Mouse (Mus musculus): ENCODE data around the gene Otub1.

Otub1 gene

GRCm38 (mm10) chr19:7177804-7178511 is 28.2 kb downstream of the Otub1 start:
- no peak for DNase-seq (ENCODE audit: low spot score in 2 of 2)

GRCm38 (mm10) chr19:7176041-7176696 is 29.9 kb downstream of the Otub1 start:
- no peak for DNase-seq (ENCODE audit: low spot score in 2 of 2)

GRCm38 (mm10) chr19:7172051-7172866 is 33.9 kb downstream of the Otub1 start:
- peak in 1 of 2 experiments; percentile 58 for DNase-seq (ENCODE audit: low spot score in 2 of 2)

- DNase-seq (ENCODE audit: low spot score in 2 of 2): no peak
Observed at GRCm38 (mm10) chr19:7171447-7171846, 34.7 kb downstream of the Otub1 start.

- no peak for DNase-seq (ENCODE audit: low spot score in 2 of 2)
Observed at GRCm38 (mm10) chr19:7170916-7171315, 35.2 kb downstream of the Otub1 start.

GRCm38 (mm10) chr19:7168423-7168822 is 37.7 kb downstream of the Otub1 start:
- DNase-seq (ENCODE audit: low spot score in 2 of 2): no peak

GRCm38 (mm10) chr19:7166767-7167166 is 39.3 kb downstream of the Otub1 start:
- no peak for DNase-seq (ENCODE audit: low spot score in 2 of 2)

GRCm38 (mm10) chr19:7166200-7166711 is 39.9 kb downstream of the Otub1 start:
- DNase-seq (ENCODE audit: low spot score in 2 of 2): no peak

GRCm38 (mm10) chr19:7165509-7166199 is 40.5 kb downstream of the Otub1 start:
- no peak for DNase-seq (ENCODE audit: low spot score in 2 of 2)

- peak in 1 of 2 experiments; percentile 37 for DNase-seq (ENCODE audit: low spot score in 2 of 2)
Observed at GRCm38 (mm10) chr19:7164820-7165323, 41.2 kb downstream of the Otub1 start.

- no peak for DNase-seq (ENCODE audit: low spot score in 2 of 2)
Observed at GRCm38 (mm10) chr19:7164238-7164637, 41.9 kb downstream of the Otub1 start.

- no peak for DNase-seq (ENCODE audit: low spot score in 2 of 2)
Observed at GRCm38 (mm10) chr19:7161064-7161463, 45.1 kb downstream of the Otub1 start.

- DNase-seq (ENCODE audit: low spot score in 2 of 2): peak in 1 of 2 experiments; percentile 53
Observed at GRCm38 (mm10) chr19:7160151-7160906, 45.8 kb downstream of the Otub1 start.

- DNase-seq (ENCODE audit: low spot score in 2 of 2): no peak
Observed at GRCm38 (mm10) chr19:7157734-7158133, 48.4 kb downstream of the Otub1 start.

GRCm38 (mm10) chr19:7155196-7155595 is 50.9 kb downstream of the Otub1 start:
- DNase-seq (ENCODE audit: low spot score in 2 of 2): peak in 1 of 2 experiments; percentile 39

GRCm38 (mm10) chr19:7153232-7153631 is 52.9 kb downstream of the Otub1 start:
- no peak for DNase-seq (ENCODE audit: low spot score in 2 of 2)

GRCm38 (mm10) chr19:7151927-7152653 is 54.0 kb downstream of the Otub1 start:
- DNase-seq (ENCODE audit: low spot score in 2 of 2): no peak

- no peak for DNase-seq (ENCODE audit: low spot score in 2 of 2)
Observed at GRCm38 (mm10) chr19:7151300-7151926, 54.7 kb downstream of the Otub1 start.

- no peak for DNase-seq (ENCODE audit: low spot score in 2 of 2)
Observed at GRCm38 (mm10) chr19:7149158-7149685, 56.9 kb downstream of the Otub1 start.

Data from frontal cortex, postnatal 14 days (tissue).